Mouse (Mus musculus) liver, adult 2 months (tissue): Measurements from ENCODE around the gene Zfp949. TPM values are rescaled to one million over a fixed set of nuclear protein-coding genes. Genes with fewer than 3 reads are reported as not detected.
"Not testable (repeated sequence)": the region's sequence is repeated elsewhere in the genome, so short reads cannot be mapped to it uniquely, and the experiment has no call there.

Source experiments
- DNase-seq: peaks from one replicate; pipeline ENCODE4 v3.0.0-alpha.2; 2011; ENCODE audit warnings: low read depth, low spot score; ENCODE audit errors: extremely low read depth
- H3K27ac ChIP-seq: fragments of 200-500 bp; replicated peaks from 2 replicates; pipeline ENCODE4 v1.5.1; 2012; ENCODE audit warnings: low read depth, mild to moderate bottlenecking, control low read depth, inconsistent platforms, low read length; ENCODE audit not compliant: insufficient read depth
- H3K27me3 ChIP-seq: fragments of 200-500 bp; 2 replicates; pipeline ENCODE4 v1.6.1; 2012; ENCODE audit warnings: mild to moderate bottlenecking, moderate library complexity, low read length, inconsistent platforms; ENCODE audit not compliant: control insufficient read depth, insufficient read depth
- H3K36me3 ChIP-seq: fragments of 200-500 bp; 2 replicates; pipeline ENCODE4 v1.6.1; 2012; ENCODE audit warnings: low read length, inconsistent platforms; ENCODE audit not compliant: control insufficient read depth, insufficient read depth
- H3K4me1 ChIP-seq: fragments of 200-500 bp; 2 replicates; pipeline ENCODE4 v1.6.1; 2011; ENCODE audit warnings: low read length; ENCODE audit not compliant: control insufficient read depth, insufficient read depth
- H3K4me3 ChIP-seq: fragments of 200-500 bp; 2 replicates; pipeline ENCODE4 v1.5.1; 2011; ENCODE audit warnings: low read depth, mild to moderate bottlenecking, control low read depth, low read length, moderate library complexity; ENCODE audit not compliant: insufficient read depth
- H3K79me2 ChIP-seq: fragments of 200-500 bp; 2 replicates; pipeline ENCODE4 v1.6.1; 2012; ENCODE audit warnings: inconsistent platforms, mild to moderate bottlenecking, low read length, moderate library complexity; ENCODE audit not compliant: control insufficient read depth, insufficient read depth
- H3K9ac ChIP-seq: fragments of 200-500 bp; 2 replicates; pipeline ENCODE4 v1.6.1; 2012; ENCODE audit warnings: low read depth, mild to moderate bottlenecking, control low read depth, inconsistent platforms, low read length
- POLR2A ChIP-seq: fragments of 200-500 bp; IDR thresholded peaks from 2 replicates; pipeline ENCODE4 v1.6.1; 2011; ENCODE audit warnings: low read length, control low read depth; ENCODE audit not compliant: insufficient read depth; ENCODE audit errors: extremely low read depth
- WGBS: fragments of 180-500 bp; shearing (Covaris S2); methylation state at CpG from one replicate; pipeline ENCODE4 v1.1.7; 2018; 5-methylcytosine and 5-hydroxymethylcytosine counted together
- polyA plus RNA-seq: library from polyadenylated mRNA; depleted of rRNA; stranded (reverse); fragments of >200 nt; gene quantifications from 2 replicates; pipeline ENCODE4 v1.2.3, GENCODE M21; 2012; rRNA removed
- total RNA-seq: library from RNA; depleted of rRNA; stranded (reverse); fragments of >200 nt; gene quantifications from 2 replicates; pipeline ENCODE4 v1.2.3, GENCODE M21; 2014; rRNA removed

The Zfp949 gene
- total and polyA plus RNA-seq, 2 experiments = 2.4 to 9.0 TPM

- not testable (repeated sequence) for H3K79me2 ChIP-seq, H3K4me1 ChIP-seq, H3K36me3 ChIP-seq, H3K27me3 ChIP-seq
- DNase-seq = peak; percentile 81
- Histone ChIP-seq H3K9ac (peak overlapping the region; percentile 67), H3K4me3 (peak overlapping the region; percentile 48), H3K27ac (peak overlapping the region; percentile 78)
- TF ChIP-seq POLR2A = 0 out of 2 replicates have a peak, but pooled peaks have one; percentile 3
- WGBS = under 1% methylated on average over 49 of the region's 50 CpGs
These were observed 51.7 kb downstream of the Zfp949 start for GRCm38 (mm10) chr9:88599206-88600162.

Other genes starting within 250 kb of the Zfp949 start
- gene Nt5e, start 220.8 kb upstream of the Zfp949 start, total RNA-seq = 41.8 and 42.0 TPM in 2 replicates
- 24.1 and 25.1 TPM in 2 replicates for gene Nt5e, start 220.8 kb upstream of the Zfp949 start, polyA plus RNA-seq
- 23.2 and 23.6 TPM in 2 replicates for gene Snx14, start 109.1 kb upstream of the Zfp949 start, total RNA-seq
- gene Snx14, start 109.1 kb upstream of the Zfp949 start, polyA plus RNA-seq = 9.0 and 9.1 TPM in 2 replicates
- gene Gm20537, start 91.4 kb upstream of the Zfp949 start, total RNA-seq = 0.83 TPM in 1 of 2 replicates, not detected in the other
- gene Gm20537, start 91.4 kb upstream of the Zfp949 start, polyA plus RNA-seq = 0.91 and 1.1 TPM in 2 replicates
- 21.0 and 21.3 TPM in 2 replicates for gene Syncrip, start 65.4 kb upstream of the Zfp949 start, total RNA-seq
- gene Syncrip, start 65.4 kb upstream of the Zfp949 start, polyA plus RNA-seq = 2.1 and 2.3 TPM in 2 replicates
- gene Trim43a, start 32.9 kb downstream of the Zfp949 start, total RNA-seq = 0.09 TPM in 1 of 2 replicates, not detected in the other
- not detected in 2 replicates for gene Trim43a, start 32.9 kb downstream of the Zfp949 start, polyA plus RNA-seq
- gene Mthfsl, start 172.3 kb downstream of the Zfp949 start, total RNA-seq = 42.1 and 42.3 TPM in 2 replicates
- gene Mthfsl, start 172.3 kb downstream of the Zfp949 start, polyA plus RNA-seq = 28.3 and 29.8 TPM in 2 replicates
- 0.74 and 1.5 TPM in 2 replicates for gene Bcl2a1d, start 183.9 kb downstream of the Zfp949 start, total RNA-seq
- gene Bcl2a1d, start 183.9 kb downstream of the Zfp949 start, polyA plus RNA-seq = 0.17 and 0.92 TPM in 2 replicates